Mouse (Mus musculus): ENCODE results near the gene Gli1.

- TF ChIP-seq CTCF (IDR thresholded peaks at IDR 0.05; ENCODE audit: insufficient read depth, low read depth, low read length) (no peak), POLR2A (IDR thresholded peaks at IDR 0.05; ENCODE audit: insufficient read depth, low read depth, low read length) (no peak)
Observed at GRCm38 (mm10) chr10:127291881-127292638, 49.7 kb downstream of the Gli1 start.
